Mouse (Mus musculus): Measurements from ENCODE around the gene Spryd3.

Spryd3 gene

GRCm38 (mm10) chr15:102147674-102148402 is 11.8 kb upstream of the Spryd3 start:
- DNase-seq (ENCODE audit: extremely low read depth, low read depth): no peak

- DNase-seq (ENCODE audit: extremely low read depth, low read depth): peak; percentile 76
Observed at GRCm38 (mm10) chr15:102146882-102147281, 10.8 kb upstream of the Spryd3 start.

- DNase-seq (ENCODE audit: extremely low read depth, low read depth): no peak
Observed at GRCm38 (mm10) chr15:102146089-102146488, 10.1 kb upstream of the Spryd3 start.

GRCm38 (mm10) chr15:102145330-102145729 is 9.3 kb upstream of the Spryd3 start:
- DNase-seq (ENCODE audit: extremely low read depth, low read depth): no peak

GRCm38 (mm10) chr15:102144726-102145125 is 8.7 kb upstream of the Spryd3 start:
- no peak for DNase-seq (ENCODE audit: extremely low read depth, low read depth)

GRCm38 (mm10) chr15:102144274-102144711 is 8.3 kb upstream of the Spryd3 start, which contains the start of gene Igfbp6:
Gene Igfbp6, plus strand, starts transcription at chr15:102144362.
- DNase-seq (ENCODE audit: extremely low read depth, low read depth): no peak

GRCm38 (mm10) chr15:102142914-102143912 is 7.2 kb upstream of the Spryd3 start:
- no peak for DNase-seq (ENCODE audit: extremely low read depth, low read depth)

GRCm38 (mm10) chr15:102141120-102141519 is 5.1 kb upstream of the Spryd3 start:
- DNase-seq (ENCODE audit: extremely low read depth, low read depth): no peak

- no peak for DNase-seq (ENCODE audit: extremely low read depth, low read depth)
Observed at GRCm38 (mm10) chr15:102135522-102136128, 409 bp downstream of the Spryd3 start.

GRCm38 (mm10) chr15:102134709-102135108 is 1.3 kb downstream of the Spryd3 start:
- no peak for DNase-seq (ENCODE audit: extremely low read depth, low read depth)

GRCm38 (mm10) chr15:102133314-102133713 is 2.7 kb downstream of the Spryd3 start:
- no peak for DNase-seq (ENCODE audit: extremely low read depth, low read depth)

GRCm38 (mm10) chr15:102126303-102126702 is 9.7 kb downstream of the Spryd3 start:
- no peak for DNase-seq (ENCODE audit: extremely low read depth, low read depth)

GRCm38 (mm10) chr15:102120530-102120929 is 15.5 kb downstream of the Spryd3 start:
- DNase-seq (ENCODE audit: extremely low read depth, low read depth): no peak

- no peak for DNase-seq (ENCODE audit: extremely low read depth, low read depth)
Observed at GRCm38 (mm10) chr15:102119831-102120170, 16.2 kb downstream of the Spryd3 start.

GRCm38 (mm10) chr15:102119121-102119830 is 16.8 kb downstream of the Spryd3 start:
- DNase-seq (ENCODE audit: extremely low read depth, low read depth): no peak

GRCm38 (mm10) chr15:102118591-102118990 is 17.4 kb downstream of the Spryd3 start:
- no peak for DNase-seq (ENCODE audit: extremely low read depth, low read depth)

- no peak for DNase-seq (ENCODE audit: extremely low read depth, low read depth)
Observed at GRCm38 (mm10) chr15:102117461-102118443, 18.3 kb downstream of the Spryd3 start.

GRCm38 (mm10) chr15:102116753-102117415 is 19.1 kb downstream of the Spryd3 start:
- no peak for DNase-seq (ENCODE audit: extremely low read depth, low read depth)

GRCm38 (mm10) chr15:102115731-102116231 is 20.3 kb downstream of the Spryd3 start:
- DNase-seq (ENCODE audit: extremely low read depth, low read depth): no peak
